Mouse (Mus musculus): ENCODE results near the gene Pigh.

- TF ChIP-seq CTCF (IDR thresholded peaks at IDR 0.05; ENCODE audit: low read depth, low read length): no peak
- TF ChIP-seq POLR2AphosphoS5 (IDR thresholded peaks at IDR 0.05; ENCODE audit: insufficient replicate concordance, low read depth, low read length): no peak
- TF ChIP-seq GATA1 (IDR thresholded peaks at IDR 0.05; ENCODE audit: borderline replicate concordance, low read length): no peak
Measured at GRCm38 (mm10) chr12:79069916-79070315, 19.5 kb downstream of the Pigh start.

Measured in G1E (cell line).